Mouse (Mus musculus) left cerebral cortex, adult 8-10 months (tissue): ENCODE measurements at regions not wholly inside any gene's neighbourhood (a gene's known extent, or its start where the extent isn't known, plus 50 kb on each side); places are given as distances from the start of the nearest gene placed in this dataset.
A peak's percentile ranks its signal among the peaks of the same experiment; 100 is the strongest.

Experiments
- DNase-seq, 2 experiments: peaks; one replicate each; pipeline ENCODE4 v3.0.0; 2022; ENCODE audit warnings: low spot score in 2 of 2

- DNase-seq, result no peak
These were observed 661.0 kb downstream of the Pcdh18 start for GRCm38 (mm10) chr3:49096118-49096517.

GRCm38 (mm10) chr3:49093818-49094680 is 663.1 kb downstream of the Pcdh18 start:
- peak; percentile 22 to 36 for DNase-seq

DNA sequence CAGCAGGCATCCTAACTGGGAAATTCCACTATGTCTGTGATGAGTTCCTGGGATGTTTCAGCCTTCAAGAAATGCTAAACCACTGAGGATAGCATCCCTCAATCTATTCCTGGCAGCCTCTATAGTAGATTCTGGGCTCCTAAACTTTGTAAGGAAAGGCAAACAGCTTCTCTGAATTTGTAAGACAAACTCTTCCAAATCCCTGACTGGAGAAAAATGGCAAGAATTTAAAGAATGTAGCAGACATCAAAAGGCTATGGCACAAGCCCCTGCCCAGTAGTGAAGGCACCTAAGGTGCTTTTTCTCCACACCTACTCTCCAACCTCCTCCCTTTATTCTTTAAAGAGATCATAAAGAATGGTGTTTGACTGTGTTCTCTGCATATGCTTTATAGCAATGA is 688.3 kb downstream of the Pcdh18 start:
- DNase-seq, result no peak

GRCm38 (mm10) chr3:49062081-49062480 is 695.0 kb downstream of the Pcdh18 start:
- no peak for DNase-seq

DNA sequence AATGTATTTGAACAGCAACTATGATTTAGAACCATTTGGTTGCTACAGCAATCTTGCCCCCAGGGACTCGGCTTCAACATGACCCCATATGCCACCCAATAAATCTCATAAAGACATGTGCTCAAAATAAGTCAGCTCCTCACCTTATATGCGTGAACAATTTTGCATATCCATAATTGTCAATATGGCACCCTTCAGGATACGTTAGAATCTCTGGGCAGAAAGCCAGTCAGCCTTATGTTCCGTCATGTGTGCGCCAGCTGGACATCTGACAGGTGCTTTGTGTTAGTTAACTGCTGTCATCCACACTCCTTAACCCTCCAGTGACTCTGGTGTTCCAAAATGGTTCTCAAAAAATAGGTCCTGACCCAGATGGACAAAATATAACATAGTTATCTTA is 724.1 kb downstream of the Pcdh18 start:
- peak in 1 of 2 experiments; percentile 5 for DNase-seq

- no peak for DNase-seq
These were observed 747.7 kb downstream of the Pcdh18 start for GRCm38 (mm10) chr3:49009211-49009967.
